Mouse (Mus musculus) spleen, postnatal 10 days (tissue): ENCODE results near the gene Omt2a.
A peak's percentile ranks its signal among the peaks of the same experiment; 100 is the strongest.
"Not testable (repeated sequence)": the region's sequence is repeated elsewhere in the genome, so short reads cannot be mapped to it uniquely, and the experiment has no call there.

ENCODE experiments used
- DNase-seq, 2 experiments: peaks; one replicate each; pipeline ENCODE4 v3.0.0; 2021 to 2022; ENCODE audit warnings: low spot score in 2 of 2

Gene Omt2a

DNA sequence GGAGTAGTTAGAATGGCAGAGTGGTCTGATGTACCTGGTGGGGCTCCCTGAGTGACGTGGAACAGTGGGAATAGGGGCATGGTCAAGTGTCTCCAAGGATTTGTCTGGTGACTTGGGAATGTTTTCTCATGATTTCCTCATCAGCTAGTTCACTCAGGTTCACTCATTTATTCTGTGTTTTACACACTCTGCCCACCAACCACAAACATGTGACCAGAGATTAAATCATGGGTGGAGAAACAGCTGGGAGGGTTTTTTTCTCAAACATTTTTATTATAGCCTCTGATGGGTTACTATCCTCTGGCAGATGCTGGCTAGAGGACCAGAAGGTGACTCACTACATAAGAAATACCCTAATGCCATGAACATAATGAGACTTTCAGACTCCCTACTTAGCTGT, 16.4 kb downstream of the Omt2a start:
- DNase-seq = no peak

DNA sequence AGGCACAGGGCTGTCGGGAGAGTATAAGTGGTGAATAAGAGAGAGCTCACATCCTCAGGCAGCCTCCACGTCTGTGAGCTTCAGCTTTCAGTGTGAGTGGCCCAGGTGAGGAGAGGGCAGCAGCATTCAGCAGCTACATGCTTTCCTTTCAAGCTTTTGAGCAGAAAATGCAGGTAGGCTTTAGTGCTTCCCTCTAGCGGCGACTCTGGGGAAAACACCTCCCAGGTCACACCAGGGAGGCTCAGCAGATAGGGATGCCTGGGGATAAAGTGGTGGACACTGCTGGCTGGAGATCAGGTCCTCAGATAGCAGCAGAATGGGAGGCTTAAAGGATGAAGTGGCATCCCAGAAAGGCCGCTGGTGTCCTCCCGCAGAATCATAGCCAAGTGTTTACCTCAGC, 18.5 kb downstream of the Omt2a start:
- DNase-seq = peak in 1 of 2 experiments; percentile 50

DNA sequence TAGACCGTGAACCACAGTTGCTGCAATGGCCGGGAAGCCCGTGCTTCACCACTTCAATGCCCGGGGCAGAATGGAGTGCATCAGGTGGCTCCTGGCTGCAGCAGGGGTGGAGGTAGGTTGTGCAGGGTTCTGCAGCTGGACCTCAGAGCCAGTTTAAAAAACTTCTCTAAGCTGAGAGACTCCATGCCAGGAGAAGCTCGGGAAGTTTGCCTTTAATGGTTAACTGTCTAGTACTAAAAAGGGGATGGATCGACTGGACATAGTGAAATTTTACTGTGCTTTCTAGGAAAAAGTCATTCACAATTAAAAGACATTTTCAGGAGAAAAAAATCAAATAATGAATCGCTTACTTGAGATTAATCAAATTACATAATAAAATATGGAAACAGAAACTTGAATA, 19.8 kb downstream of the Omt2a start:
- DNase-seq = not testable (repeated sequence)

DNA sequence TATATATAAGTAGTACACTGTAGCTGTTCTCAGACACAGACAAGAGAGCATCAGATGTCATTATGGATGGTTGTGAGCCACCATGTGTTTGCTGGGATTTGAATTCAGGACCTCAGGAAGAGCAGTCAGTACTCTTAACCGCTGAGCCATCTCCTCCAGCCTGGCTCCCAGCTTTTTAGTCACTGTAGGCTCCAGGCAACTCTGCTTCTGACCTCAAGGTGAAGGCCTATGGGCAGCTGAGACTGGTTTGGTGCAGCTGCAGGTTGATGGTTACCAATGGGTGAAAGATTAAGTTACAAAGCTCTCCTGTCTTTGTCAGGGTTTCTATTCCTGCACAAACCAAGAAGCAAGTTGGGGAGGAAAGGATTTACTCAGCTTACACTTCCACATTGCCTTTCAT, 20.9 kb downstream of the Omt2a start:
- DNase-seq = not testable (repeated sequence)

DNA sequence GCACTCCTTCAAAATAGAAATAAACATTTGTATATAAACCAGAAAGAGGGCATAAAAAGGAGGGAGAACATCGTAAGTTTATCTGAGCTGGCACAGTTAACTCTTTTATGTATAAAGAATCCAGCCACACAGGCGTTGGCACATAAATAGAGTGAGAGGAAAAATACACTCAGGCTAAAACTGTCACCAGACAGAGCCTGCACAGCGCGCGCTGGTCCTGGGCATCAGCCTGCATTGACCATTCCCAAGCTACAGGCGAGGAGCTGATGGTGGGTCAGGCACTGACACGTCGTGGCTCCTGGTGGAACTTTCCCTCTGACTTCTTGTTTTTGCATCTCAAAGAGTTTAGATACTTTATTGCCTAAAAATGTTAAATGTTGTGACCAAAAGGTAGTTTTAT, 22.1 kb downstream of the Omt2a start:
- not testable (repeated sequence) for DNase-seq

DNA sequence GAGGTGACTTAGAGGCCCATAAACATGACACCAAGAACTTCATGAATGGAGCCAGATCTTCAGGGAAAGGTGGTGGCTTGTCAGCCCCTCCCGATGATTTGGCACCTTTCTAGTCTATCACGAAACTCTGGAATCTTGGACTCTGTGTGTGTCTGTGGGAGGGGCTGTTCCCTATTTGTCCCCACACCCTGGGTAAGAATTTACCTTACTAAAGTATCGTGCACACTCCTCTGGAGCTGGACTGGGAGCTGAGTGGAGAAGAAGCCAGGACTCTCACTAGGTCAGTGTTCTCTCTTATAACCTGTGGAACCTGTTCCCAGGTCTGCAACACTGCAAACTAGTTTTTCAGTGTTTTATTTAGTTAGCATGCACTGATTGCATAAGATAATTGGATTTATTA, 24.9 kb downstream of the Omt2a start, which contains the start of gene Gm10639:
Gm10639 (plus strand) TSS at position 201 of the 400 bp plus-strand sequence.
- DNase-seq = not testable (repeated sequence)

DNA sequence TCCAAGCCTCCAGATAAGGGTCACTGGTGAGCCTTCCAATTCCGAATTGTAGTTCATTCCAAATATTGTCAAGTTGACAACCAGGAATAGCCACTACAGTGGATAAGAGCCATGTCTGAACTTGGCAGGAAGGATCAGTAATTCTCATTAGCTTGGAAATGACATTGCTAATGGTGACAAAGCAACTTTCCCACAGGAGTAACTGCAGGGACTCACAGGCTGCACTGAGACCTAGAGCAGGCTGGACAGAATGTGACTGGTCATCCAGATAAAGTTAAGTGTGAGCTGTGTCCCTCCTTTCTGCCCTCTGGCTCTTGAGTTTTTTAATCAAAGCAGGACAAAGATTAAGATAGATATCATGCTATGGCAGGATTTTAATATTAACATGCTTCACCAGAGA, 25.5 kb downstream of the Omt2a start:
- DNase-seq = not testable (repeated sequence)

DNA sequence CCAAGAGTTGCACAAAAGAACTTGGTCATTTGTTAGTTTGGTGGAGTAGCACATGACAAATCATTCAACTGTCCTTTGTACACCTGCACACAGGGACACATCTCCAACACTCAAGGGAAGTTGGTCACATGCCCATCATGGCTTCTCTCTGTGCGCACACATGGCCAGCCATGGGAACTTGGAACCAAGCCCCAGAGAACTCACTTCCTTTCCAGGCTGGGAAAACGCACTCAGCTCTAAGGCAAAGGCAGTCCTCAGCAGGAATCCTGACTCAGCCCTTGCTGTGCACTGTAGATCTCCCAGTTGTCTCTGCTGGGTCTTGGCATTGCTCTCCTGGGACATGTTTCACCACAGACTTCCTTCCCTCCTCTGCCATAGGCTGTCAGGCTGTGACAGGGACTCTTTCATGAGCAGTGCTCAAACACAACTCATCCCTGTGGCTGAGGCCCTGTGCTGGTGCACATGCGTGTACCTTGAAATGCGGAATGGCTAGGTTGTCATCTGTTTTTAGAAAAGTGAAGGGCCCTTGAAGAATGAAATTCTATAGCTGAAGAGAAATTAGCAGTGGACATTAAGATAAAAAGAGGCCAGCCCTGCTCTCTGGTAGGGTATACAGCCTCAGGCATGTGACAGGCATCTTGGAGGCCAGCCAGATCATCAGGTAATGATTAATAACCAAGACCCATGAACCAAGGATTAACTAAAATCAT, 32.4 kb downstream of the Omt2a start:
- DNase-seq = not testable (repeated sequence)

DNA sequence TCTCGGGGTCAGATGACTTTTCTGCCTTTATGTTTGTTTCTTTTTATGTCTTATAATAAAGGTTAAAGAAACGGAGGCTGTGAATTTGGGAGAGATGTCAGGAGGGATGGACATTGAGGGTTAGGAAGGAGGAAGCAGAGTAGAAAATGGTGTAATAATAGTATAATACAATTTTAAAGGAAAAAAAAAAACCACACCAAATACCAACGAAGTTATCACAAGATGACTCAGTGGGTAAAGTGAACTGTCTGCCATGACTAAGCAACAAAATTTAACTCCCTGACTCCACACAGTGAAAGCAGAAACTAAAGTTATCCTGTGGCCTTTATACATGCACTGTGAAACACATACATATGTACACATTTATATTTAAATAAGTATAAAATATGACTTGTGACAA, 43.7 kb downstream of the Omt2a start:
- DNase-seq = not testable (repeated sequence)
